Mouse (Mus musculus) heart, embryonic 15.5 days (tissue): ENCODE data around the gene Arhgef5. TPM values are rescaled to one million over a fixed set of nuclear protein-coding genes. Genes with fewer than 3 reads are reported as not detected.

Source experiments
- ATAC-seq: fragments of 200-750 bp; cut with Nextera tagmentation; replicated peaks from 2 replicates; pipeline ENCODE4 v1.8.0; 2017; ENCODE audit warnings: low read depth, moderate TSS enrichment; ENCODE audit not compliant: insufficient number of reproducible peaks, insufficient read depth, low FRiP score
- H3K27ac ChIP-seq: fragments of 300-500 bp; sonication (generic); 2 replicates; pipeline ENCODE4 v1.5.1; 2015; ENCODE audit warnings: mild to moderate bottlenecking, inconsistent platforms
- H3K27me3 ChIP-seq: fragments of 300-500 bp; sonication (generic); 2 replicates; pipeline ENCODE4 v1.6.1; 2015; ENCODE audit warnings: inconsistent platforms
- H3K36me3 ChIP-seq: fragments of 300-500 bp; sonication (generic); 2 replicates; pipeline ENCODE4 v1.6.1; 2015; ENCODE audit warnings: mild to moderate bottlenecking, inconsistent platforms
- H3K4me1 ChIP-seq: fragments of 300-500 bp; sonication (generic); replicated peaks from 2 replicates; pipeline ENCODE4 v1.6.1; 2015; ENCODE audit warnings: inconsistent platforms
- H3K4me2 ChIP-seq: fragments of 300-500 bp; sonication (generic); 2 replicates; pipeline ENCODE4 v1.6.1; 2015; ENCODE audit warnings: inconsistent platforms, mild to moderate bottlenecking, moderate library complexity
- H3K4me3 ChIP-seq: fragments of 300-500 bp; sonication (generic); 2 replicates; pipeline ENCODE4 v1.5.1; 2015; ENCODE audit warnings: mild to moderate bottlenecking, inconsistent platforms
- H3K9ac ChIP-seq: fragments of 300-500 bp; sonication (generic); 2 replicates; pipeline ENCODE4 v1.6.1; 2015; ENCODE audit warnings: mild to moderate bottlenecking, inconsistent platforms
- H3K9me3 ChIP-seq: fragments of 300-500 bp; sonication (generic); replicated peaks from 2 replicates; pipeline ENCODE4 v1.6.1; 2016; ENCODE audit warnings: inconsistent platforms
- WGBS: fragments of 180-500 bp; shearing (Covaris S2); methylation state at CpG from one replicate; pipeline ENCODE4 v1.1.7; 2015; ENCODE audit warnings: mixed read lengths; 5-methylcytosine and 5-hydroxymethylcytosine counted together
- polyA plus RNA-seq: library from polyadenylated mRNA; unstranded; fragments of >200 nt; fragmentation: Nextera tagmentation; extraction: Ambion mirVana; gene quantifications from 2 replicates; pipeline ENCODE4 v1.2.1, GENCODE M21; 2015

The Arhgef5 gene
- polyA plus RNA-seq, 1 experiment from 2014 or later: 5.9 TPM

DNA sequence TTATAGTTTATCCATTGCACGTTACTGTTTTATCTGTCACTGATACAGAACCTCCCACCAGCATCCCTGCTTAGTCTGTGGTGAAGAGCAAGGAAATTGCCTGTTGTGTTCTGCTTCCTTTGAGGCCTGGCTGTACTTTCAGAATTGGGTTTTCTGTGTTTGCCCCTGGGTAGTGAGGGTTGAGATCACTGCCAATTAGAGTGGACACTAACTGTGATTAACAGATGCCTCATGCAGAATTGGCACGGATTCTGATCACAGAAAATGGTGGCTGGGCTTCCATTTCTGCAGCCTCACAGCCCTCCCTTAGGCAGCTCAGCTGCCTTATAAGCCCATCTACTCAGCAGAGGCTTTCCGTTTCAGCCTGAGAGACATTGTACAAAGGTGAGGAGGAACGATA is 68.1 kb downstream of the Arhgef5 start:
- Histone ChIP-seq H3K9me3 (no peaks in the 10 kb centered on the region), H3K27ac (no peak overlapping the region), H3K9ac (no peak overlapping the region), H3K4me1 (peaks cover 12% of the 10 kb centered on the region), H3K36me3 (no peaks in the 10 kb centered on the region), H3K4me3 (no peak overlapping the region), H3K27me3 (no peaks in the 10 kb centered on the region), H3K4me2 (no peak overlapping the region)
- WGBS: 58% methylated on average over 4 of the region's 4 CpGs
- ATAC-seq: no peak

DNA sequence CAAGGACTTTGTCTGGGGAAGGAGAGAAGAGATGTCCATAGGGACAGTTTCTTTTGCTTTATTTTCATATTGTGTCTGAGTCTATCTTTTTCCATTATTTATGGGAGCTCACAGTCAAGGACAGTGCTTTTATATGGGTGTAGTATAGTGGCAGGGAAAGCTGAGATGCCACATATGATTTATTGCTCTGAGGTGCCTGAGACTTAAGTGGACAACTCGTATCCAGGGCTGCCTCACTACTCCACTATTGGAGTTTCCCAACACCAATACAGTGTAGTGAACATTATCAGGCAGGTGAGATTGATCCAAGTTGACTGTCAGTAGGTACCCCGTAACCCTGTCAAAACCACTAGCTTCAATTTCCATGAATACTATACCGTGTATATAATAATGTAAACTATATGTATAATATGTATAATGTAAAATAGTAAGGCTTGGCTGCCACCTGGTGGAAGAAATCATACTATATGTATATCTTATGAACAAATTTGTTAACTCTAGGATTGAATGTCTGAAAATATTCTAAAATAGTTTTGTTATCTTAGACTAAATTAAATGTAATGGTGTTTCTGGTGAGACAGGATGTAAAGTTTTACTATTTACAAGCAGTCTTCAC is 70.3 kb downstream of the Arhgef5 start:
- no peak overlapping the region for H3K9ac ChIP-seq
- no peak overlapping the region for H3K27ac ChIP-seq
- 66% methylated on average over 3 of the region's 3 CpGs for WGBS
- no peak for ATAC-seq
- H3K27me3 ChIP-seq: no peaks in the 10 kb centered on the region
- no peak overlapping the region for H3K4me2 ChIP-seq
- H3K36me3 ChIP-seq: no peaks in the 10 kb centered on the region
- H3K4me1 ChIP-seq: peaks cover 12% of the 10 kb centered on the region
- H3K9me3 ChIP-seq: no peaks in the 10 kb centered on the region
- no peak overlapping the region for H3K4me3 ChIP-seq

DNA sequence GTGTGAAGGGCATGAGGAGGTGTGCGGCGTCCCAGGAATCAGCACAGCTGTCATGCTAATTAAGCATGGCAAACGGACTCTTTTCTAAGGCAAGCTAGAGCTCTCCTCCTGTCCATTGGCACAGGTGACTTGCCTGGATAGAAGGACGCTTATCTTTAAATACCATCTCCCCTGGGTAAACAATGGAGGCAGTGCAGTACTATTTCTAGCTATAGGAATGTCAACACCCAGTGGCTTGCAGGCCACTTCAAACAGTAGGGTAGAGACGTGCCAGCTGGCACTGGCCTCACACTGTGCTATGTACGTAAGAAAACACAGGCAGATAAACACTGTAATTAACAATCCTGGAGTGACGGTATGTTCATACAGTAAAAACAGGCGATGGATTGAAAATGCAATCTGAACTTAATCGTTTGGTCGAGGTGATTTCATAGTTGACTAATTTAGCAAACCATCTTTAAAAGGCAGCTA is 72.1 kb downstream of the Arhgef5 start:
- peaks cover 12% of the 10 kb centered on the region for H3K4me1 ChIP-seq
- peak; percentile 81 for ATAC-seq
- no peak overlapping the region for H3K4me3 ChIP-seq
- H3K27me3 ChIP-seq: no peaks in the 10 kb centered on the region
- H3K9ac ChIP-seq: no peak overlapping the region
- WGBS: 30% methylated on average over 10 of the region's 10 CpGs
- peak overlapping the region; percentile 46 for H3K27ac ChIP-seq
- peak overlapping the region; percentile 48 for H3K4me2 ChIP-seq
- H3K36me3 ChIP-seq: no peaks in the 10 kb centered on the region
- H3K9me3 ChIP-seq: no peaks in the 10 kb centered on the region

DNA sequence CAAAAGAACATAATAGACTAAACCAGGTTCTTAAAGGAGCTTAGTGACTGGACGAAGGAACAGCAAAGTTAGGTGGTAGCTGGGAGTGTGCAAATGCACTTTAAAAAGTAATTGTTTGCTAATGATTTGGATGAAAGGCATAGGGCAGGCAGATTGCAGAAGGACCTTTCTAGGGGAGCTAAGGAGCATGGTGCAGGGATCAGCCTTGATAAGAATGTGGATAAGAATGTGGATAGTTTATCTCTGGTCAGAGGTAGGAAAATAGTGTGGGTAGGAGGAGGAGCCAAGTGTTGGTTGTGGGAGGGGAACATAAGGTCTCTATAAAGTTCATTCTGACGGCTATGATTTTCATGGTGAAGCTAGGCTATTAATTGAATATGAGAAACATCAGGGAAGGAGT is 73.4 kb downstream of the Arhgef5 start:
- Histone ChIP-seq H3K36me3 (no peaks in the 10 kb centered on the region), H3K9me3 (no peaks in the 10 kb centered on the region), H3K9ac (no peak overlapping the region), H3K27me3 (no peaks in the 10 kb centered on the region), H3K27ac (no peak overlapping the region), H3K4me2 (no peak overlapping the region), H3K4me3 (no peak overlapping the region), H3K4me1 (peaks cover 12% of the 10 kb centered on the region)
- WGBS: 57% methylated on average over 2 of the region's 2 CpGs
- no peak for ATAC-seq

Other genes with a start within 250 kb of the Arhgef5 start
- gene Olfr441, start 159.2 kb upstream of the Arhgef5 start, polyA plus RNA-seq: not detected in 2 replicates
- not detected in 2 replicates for gene Olfr237-ps1, start 119.0 kb upstream of the Arhgef5 start, polyA plus RNA-seq
- gene Olfr437, start 102.3 kb upstream of the Arhgef5 start, polyA plus RNA-seq: not detected in 2 replicates
- not detected in 2 replicates for gene Olfr13, start 93.4 kb upstream of the Arhgef5 start, polyA plus RNA-seq
- gene Olfr435, start 68.4 kb upstream of the Arhgef5 start, polyA plus RNA-seq: not detected in 2 replicates
- gene Olfr434, start 52.6 kb upstream of the Arhgef5 start, polyA plus RNA-seq: not detected in 2 replicates
- not detected in 2 replicates for gene Olfr47, start 34.1 kb upstream of the Arhgef5 start, polyA plus RNA-seq
- not detected in 2 replicates for gene Nobox, start 44.0 kb downstream of the Arhgef5 start, polyA plus RNA-seq